13 mouse cellular contexts compared by ENCODE assay signal in genomic region chr15:62730524-62730923, GRCm38 (mm10).
"Had no signal": no experiment of that assay in that cellular context is flagged by ENCODE, and none has a peak within 500 bp of the region (broad histone marks: within the 10 kb centered on the region; RNA-seq: fewer than 3 reads in every experiment).

No protein-coding gene starts in this region.

- ATAC-seq: liver, embryonic 12.5 days; midbrain, embryonic 16.5 days had no signal

- H3K27ac ChIP-seq: limb, embryonic 15.5 days; liver, embryonic 12.5 days had no signal

- H3K27me3 ChIP-seq: limb, embryonic 15.5 days; liver, embryonic 12.5 days; megakaryocyte, embryonic 14.5 days had no signal

- H3K9ac ChIP-seq: limb, embryonic 15.5 days; liver, embryonic 12.5 days; lung, embryonic 14.5 days had no signal

- H3K36me3 ChIP-seq: limb, embryonic 15.5 days; liver, embryonic 12.5 days had no signal

- H3K9me3 ChIP-seq: limb, embryonic 15.5 days; liver, embryonic 12.5 days; megakaryocyte, embryonic 14.5 days had no signal

- H3K4me1 ChIP-seq: limb, embryonic 15.5 days; liver, embryonic 12.5 days had no signal

- H3K4me3 ChIP-seq: limb, embryonic 15.5 days; liver, embryonic 12.5 days; megakaryocyte, embryonic 14.5 days had no signal

- DNase-seq: kidney, adult 8-10 months; kidney, postnatal 25 days; lung, embryonic 14.5 days; lung, postnatal 10 days; lung, postnatal 4 days; right cerebral cortex, adult 18-20 months; right cerebral cortex, postnatal 25 days; thymus, postnatal 25 days had no signal

- H3K4me2 ChIP-seq: limb, embryonic 15.5 days; liver, embryonic 12.5 days; lung, embryonic 14.5 days; midbrain, embryonic 11.5 days had no signal
